Mouse (Mus musculus): ENCODE data around the gene Amn.

Gene Amn

GRCm38 (mm10) chr12:111270629-111271277 is at the start of gene Amn:
Gene Amn (plus strand): TSS chr12:111271095.
- in situ Hi-C loops (cut with MboI; ENCODE audit: low pct_unique_long_range_greater_than_20kb in 1 of 2, low sequenced_read_pairs in 2 of 2, unreplicated experiment in 1 of 2), result no loop called here

GRCm38 (mm10) chr12:111225197-111225780 is 45.6 kb upstream of the Amn start:
- in situ Hi-C loops (cut with MboI; ENCODE audit: low pct_unique_long_range_greater_than_20kb in 1 of 2, low sequenced_read_pairs in 2 of 2, unreplicated experiment in 1 of 2), result no loop called here

GRCm38 (mm10) chr12:111227410-111227809 is 43.5 kb upstream of the Amn start:
- in situ Hi-C loops (cut with MboI; ENCODE audit: low pct_unique_long_range_greater_than_20kb in 1 of 2, low sequenced_read_pairs in 2 of 2, unreplicated experiment in 1 of 2), result no loop called here

- in situ Hi-C loops (cut with MboI; ENCODE audit: low pct_unique_long_range_greater_than_20kb in 1 of 2, low sequenced_read_pairs in 2 of 2, unreplicated experiment in 1 of 2), result no loop called here
These were observed 42.4 kb upstream of the Amn start for GRCm38 (mm10) chr12:111228488-111228887.

- in situ Hi-C loops (cut with MboI; ENCODE audit: low pct_unique_long_range_greater_than_20kb in 1 of 2, low sequenced_read_pairs in 2 of 2, unreplicated experiment in 1 of 2), result no loop called here
These were observed 40.1 kb upstream of the Amn start for GRCm38 (mm10) chr12:111230793-111231192.

GRCm38 (mm10) chr12:111233798-111234197 is 37.1 kb upstream of the Amn start:
- in situ Hi-C loops (cut with MboI; ENCODE audit: low pct_unique_long_range_greater_than_20kb in 1 of 2, low sequenced_read_pairs in 2 of 2, unreplicated experiment in 1 of 2), result no loop called here

GRCm38 (mm10) chr12:111234383-111234782 is 36.5 kb upstream of the Amn start:
- in situ Hi-C loops (cut with MboI; ENCODE audit: low pct_unique_long_range_greater_than_20kb in 1 of 2, low sequenced_read_pairs in 2 of 2, unreplicated experiment in 1 of 2), result no loop called here

- in situ Hi-C loops (cut with MboI; ENCODE audit: low pct_unique_long_range_greater_than_20kb in 1 of 2, low sequenced_read_pairs in 2 of 2, unreplicated experiment in 1 of 2), result no loop called here
These were observed 35.3 kb upstream of the Amn start for GRCm38 (mm10) chr12:111235631-111236030.

- in situ Hi-C loops (cut with MboI; ENCODE audit: low pct_unique_long_range_greater_than_20kb in 1 of 2, low sequenced_read_pairs in 2 of 2, unreplicated experiment in 1 of 2), result no loop called here
These were observed 33.2 kb upstream of the Amn start for GRCm38 (mm10) chr12:111237611-111238188.

- in situ Hi-C loops (cut with MboI; ENCODE audit: low pct_unique_long_range_greater_than_20kb in 1 of 2, low sequenced_read_pairs in 2 of 2, unreplicated experiment in 1 of 2), result no loop called here
These were observed 32.5 kb upstream of the Amn start for GRCm38 (mm10) chr12:111238345-111238744.

GRCm38 (mm10) chr12:111238778-111239177 is 32.1 kb upstream of the Amn start:
- in situ Hi-C loops (cut with MboI; ENCODE audit: low pct_unique_long_range_greater_than_20kb in 1 of 2, low sequenced_read_pairs in 2 of 2, unreplicated experiment in 1 of 2), result no loop called here

GRCm38 (mm10) chr12:111239930-111240329 is 31.0 kb upstream of the Amn start:
- in situ Hi-C loops (cut with MboI; ENCODE audit: low pct_unique_long_range_greater_than_20kb in 1 of 2, low sequenced_read_pairs in 2 of 2, unreplicated experiment in 1 of 2), result no loop called here

- in situ Hi-C loops (cut with MboI; ENCODE audit: low pct_unique_long_range_greater_than_20kb in 1 of 2, low sequenced_read_pairs in 2 of 2, unreplicated experiment in 1 of 2), result no loop called here
These were observed 29.0 kb upstream of the Amn start for GRCm38 (mm10) chr12:111241916-111242315.

GRCm38 (mm10) chr12:111242346-111242745 is 28.5 kb upstream of the Amn start:
- in situ Hi-C loops (cut with MboI; ENCODE audit: low pct_unique_long_range_greater_than_20kb in 1 of 2, low sequenced_read_pairs in 2 of 2, unreplicated experiment in 1 of 2), result no loop called here

- in situ Hi-C loops (cut with MboI; ENCODE audit: low pct_unique_long_range_greater_than_20kb in 1 of 2, low sequenced_read_pairs in 2 of 2, unreplicated experiment in 1 of 2), result no loop called here
These were observed 27.2 kb upstream of the Amn start for GRCm38 (mm10) chr12:111243733-111244132.

- in situ Hi-C loops (cut with MboI; ENCODE audit: low pct_unique_long_range_greater_than_20kb in 1 of 2, low sequenced_read_pairs in 2 of 2, unreplicated experiment in 1 of 2), result no loop called here
These were observed 25.8 kb upstream of the Amn start for GRCm38 (mm10) chr12:111245070-111245469.

- in situ Hi-C loops (cut with MboI; ENCODE audit: low pct_unique_long_range_greater_than_20kb in 1 of 2, low sequenced_read_pairs in 2 of 2, unreplicated experiment in 1 of 2), result no loop called here
These were observed 24.0 kb upstream of the Amn start for GRCm38 (mm10) chr12:111246808-111247464.

GRCm38 (mm10) chr12:111249095-111249494 is 21.8 kb upstream of the Amn start:
- in situ Hi-C loops (cut with MboI; ENCODE audit: low pct_unique_long_range_greater_than_20kb in 1 of 2, low sequenced_read_pairs in 2 of 2, unreplicated experiment in 1 of 2), result no loop called here

GRCm38 (mm10) chr12:111250116-111250515 is 20.8 kb upstream of the Amn start:
- in situ Hi-C loops (cut with MboI; ENCODE audit: low pct_unique_long_range_greater_than_20kb in 1 of 2, low sequenced_read_pairs in 2 of 2, unreplicated experiment in 1 of 2), result no loop called here

- in situ Hi-C loops (cut with MboI; ENCODE audit: low pct_unique_long_range_greater_than_20kb in 1 of 2, low sequenced_read_pairs in 2 of 2, unreplicated experiment in 1 of 2), result no loop called here
These were observed 19.7 kb upstream of the Amn start for GRCm38 (mm10) chr12:111251227-111251626.
